Mouse (Mus musculus) midbrain, embryonic 10.5 days (tissue): ENCODE measurements at regions not wholly inside any gene's neighbourhood (a gene's known extent, or its start where the extent isn't known, plus 50 kb on each side); places are given as distances from the start of the nearest gene placed in this dataset.

Experiments used
- DNase-seq: peaks from one replicate; pipeline ENCODE4 v3.0.0-alpha.2; 2017; ENCODE audit warnings: low spot score
- H3K27ac ChIP-seq: fragments of 300-500 bp; sonication (generic); replicated peaks from 2 replicates; pipeline ENCODE4 v1.5.1; 2016; ENCODE audit warnings: mild to moderate bottlenecking
- H3K27me3 ChIP-seq: fragments of 300-500 bp; sonication (generic); 2 replicates; pipeline ENCODE4 v1.6.1; 2016; ENCODE audit warnings: low read depth, mild to moderate bottlenecking; ENCODE audit not compliant: poor library complexity, severe bottlenecking
- H3K36me3 ChIP-seq: fragments of 300-500 bp; sonication (generic); 2 replicates; pipeline ENCODE4 v1.6.1; 2016; ENCODE audit warnings: mild to moderate bottlenecking, moderate library complexity
- H3K4me1 ChIP-seq: fragments of 300-500 bp; sonication (generic); 2 replicates; pipeline ENCODE4 v1.6.1; 2016
- H3K4me3 ChIP-seq: fragments of 300-500 bp; sonication (generic); 2 replicates; pipeline ENCODE4 v1.5.1; 2016; ENCODE audit warnings: mild to moderate bottlenecking, moderate library complexity
- H3K9me3 ChIP-seq: fragments of 300-500 bp; sonication (generic); replicated peaks from 2 replicates; pipeline ENCODE4 v1.6.1; 2016; ENCODE audit warnings: mild to moderate bottlenecking
- WGBS: fragments of 180-500 bp; shearing (Covaris S2); methylation state at CpG from one replicate; pipeline ENCODE4 v1.1.7; 2016; 5-methylcytosine and 5-hydroxymethylcytosine counted together

GRCm38 (mm10) chr5:103374162-103374561 is 50.8 kb upstream of the Ptpn13 start:
- DNase-seq: no peak
- peaks cover 10% of the 10 kb centered on the region for H3K4me1 ChIP-seq
- no peak overlapping the region for H3K4me3 ChIP-seq
- H3K27me3 ChIP-seq: no peaks in the 10 kb centered on the region
- H3K27ac ChIP-seq: no peak overlapping the region
- WGBS: 75% methylated on average over 6 of the region's 6 CpGs
- no peaks in the 10 kb centered on the region for H3K36me3 ChIP-seq
- H3K9me3 ChIP-seq: no peaks in the 10 kb centered on the region

- Histone ChIP-seq H3K9me3 (no peaks in the 10 kb centered on the region), H3K36me3 (no peaks in the 10 kb centered on the region), H3K4me1 (peaks cover 10% of the 10 kb centered on the region), H3K27me3 (no peaks in the 10 kb centered on the region), H3K4me3 (no peak overlapping the region), H3K27ac (no peak overlapping the region)
- DNase-seq: no peak
- WGBS: 85% methylated on average over 4 of the region's 4 CpGs
Measured at GRCm38 (mm10) chr5:103373089-103373488, 51.9 kb upstream of the Ptpn13 start.

GRCm38 (mm10) chr5:103370456-103370855 is 54.5 kb upstream of the Ptpn13 start:
- Histone ChIP-seq H3K36me3 (no peaks in the 10 kb centered on the region), H3K27ac (no peak overlapping the region), H3K9me3 (peaks cover 5% of the 10 kb centered on the region), H3K4me3 (no peak overlapping the region), H3K4me1 (no peaks in the 10 kb centered on the region), H3K27me3 (no peaks in the 10 kb centered on the region)
- DNase-seq: no peak
- 88% methylated on average over 4 of the region's 4 CpGs for WGBS

GRCm38 (mm10) chr5:103368993-103369392 is 56.0 kb upstream of the Ptpn13 start:
- WGBS: 80% methylated on average over 10 of the region's 10 CpGs
- H3K27me3 ChIP-seq: no peaks in the 10 kb centered on the region
- no peak for DNase-seq
- no peak overlapping the region for H3K4me3 ChIP-seq
- H3K4me1 ChIP-seq: no peaks in the 10 kb centered on the region
- H3K27ac ChIP-seq: no peak overlapping the region
- H3K36me3 ChIP-seq: no peaks in the 10 kb centered on the region
- H3K9me3 ChIP-seq: peaks cover 13% of the 10 kb centered on the region

- H3K9me3 ChIP-seq: peaks cover 13% of the 10 kb centered on the region
Measured at GRCm38 (mm10) chr5:103367201-103367671, 57.8 kb upstream of the Ptpn13 start.

GRCm38 (mm10) chr5:103365700-103366448 is 59.1 kb upstream of the Ptpn13 start:
- H3K27ac ChIP-seq: no peak overlapping the region
- H3K4me3 ChIP-seq: no peak overlapping the region
- H3K9me3 ChIP-seq: peaks cover 13% of the 10 kb centered on the region
- WGBS: 91% methylated on average over 19 of the region's 19 CpGs
- H3K27me3 ChIP-seq: no peaks in the 10 kb centered on the region
- H3K4me1 ChIP-seq: no peaks in the 10 kb centered on the region
- no peak for DNase-seq
- H3K36me3 ChIP-seq: no peaks in the 10 kb centered on the region

More at GRCm38 (mm10) chr5:103367201-103367671, 57.8 kb upstream of the Ptpn13 start:
- Histone ChIP-seq H3K4me1 (no peaks in the 10 kb centered on the region), H3K27ac (no peak overlapping the region), H3K4me3 (no peak overlapping the region), H3K36me3 (no peaks in the 10 kb centered on the region), H3K27me3 (no peaks in the 10 kb centered on the region)
- WGBS: 86% methylated on average over 12 of the region's 12 CpGs
- no peak for DNase-seq

- 95% methylated on average over 21 of the region's 21 CpGs for WGBS
- Histone ChIP-seq H3K9me3 (peaks cover 13% of the 10 kb centered on the region), H3K27me3 (no peaks in the 10 kb centered on the region), H3K4me1 (no peaks in the 10 kb centered on the region), H3K4me3 (no peak overlapping the region), H3K27ac (no peak overlapping the region), H3K36me3 (no peaks in the 10 kb centered on the region)
- DNase-seq: no peak
Measured at GRCm38 (mm10) chr5:103364791-103365699, 59.9 kb upstream of the Ptpn13 start.

GRCm38 (mm10) chr5:103360775-103361247 is 64.2 kb upstream of the Ptpn13 start:
- no peak overlapping the region for H3K4me3 ChIP-seq
- peaks cover 10% of the 10 kb centered on the region for H3K4me1 ChIP-seq
- no peaks in the 10 kb centered on the region for H3K36me3 ChIP-seq
- H3K9me3 ChIP-seq: peaks cover 9% of the 10 kb centered on the region
- H3K27me3 ChIP-seq: no peaks in the 10 kb centered on the region
- no peak for DNase-seq
- WGBS: 86% methylated on average over 13 of the region's 13 CpGs
- no peak overlapping the region for H3K27ac ChIP-seq

GRCm38 (mm10) chr5:103360360-103360759 is 64.6 kb upstream of the Ptpn13 start:
- no peak overlapping the region for H3K27ac ChIP-seq
- peaks cover 6% of the 10 kb centered on the region for H3K9me3 ChIP-seq
- H3K36me3 ChIP-seq: no peaks in the 10 kb centered on the region
- H3K27me3 ChIP-seq: no peaks in the 10 kb centered on the region
- peaks cover 14% of the 10 kb centered on the region for H3K4me1 ChIP-seq
- no peak for DNase-seq
- no peak overlapping the region for H3K4me3 ChIP-seq
- WGBS: 91% methylated on average over 10 of the region's 10 CpGs

GRCm38 (mm10) chr5:103357558-103357957 is 67.4 kb upstream of the Ptpn13 start:
- no peaks in the 10 kb centered on the region for H3K27me3 ChIP-seq
- H3K4me3 ChIP-seq: no peak overlapping the region
- WGBS: 71% methylated on average over 5 of the region's 5 CpGs
- no peak overlapping the region for H3K27ac ChIP-seq
- DNase-seq: no peak
- H3K4me1 ChIP-seq: peaks cover 26% of the 10 kb centered on the region
- no peaks in the 10 kb centered on the region for H3K36me3 ChIP-seq
- H3K9me3 ChIP-seq: no peaks in the 10 kb centered on the region; the same call in 1 of the 2 replicates

- WGBS: 65% methylated on average over 6 of the region's 6 CpGs
- no peaks in the 10 kb centered on the region for H3K36me3 ChIP-seq
Measured at GRCm38 (mm10) chr5:103356500-103356899, 68.5 kb upstream of the Ptpn13 start.

GRCm38 (mm10) chr5:103355372-103356300 is 69.4 kb upstream of the Ptpn13 start:
- Histone ChIP-seq H3K4me3 (peak overlapping the region; percentile 42), H3K27me3 (no peaks in the 10 kb centered on the region), H3K4me1 (peaks cover 26% of the 10 kb centered on the region), H3K9me3 (peaks cover 10% of the 10 kb centered on the region), H3K36me3 (no peaks in the 10 kb centered on the region), H3K27ac (peak overlapping the region; percentile 76)
- 23% methylated on average over 21 of the region's 21 CpGs for WGBS
- DNase-seq: peak; percentile 59

More at GRCm38 (mm10) chr5:103356500-103356899, 68.5 kb upstream of the Ptpn13 start:
- peak; percentile 38 for DNase-seq
- peak overlapping the region; percentile 76 for H3K27ac ChIP-seq
- H3K27me3 ChIP-seq: no peaks in the 10 kb centered on the region
- H3K4me3 ChIP-seq: peak overlapping the region; percentile 42
- H3K9me3 ChIP-seq: peaks cover 8% of the 10 kb centered on the region
- peaks cover 26% of the 10 kb centered on the region for H3K4me1 ChIP-seq
